Mouse (Mus musculus) brain, embryonic 14.5 days (tissue): Measurements from ENCODE around the gene Arl1.

Source experiments
- CTCF ChIP-seq: fragments of 200-500 bp; IDR thresholded peaks from 2 replicates; pipeline ENCODE4 v1.5.1; 2012; ENCODE audit warnings: inconsistent platforms, mild to moderate bottlenecking, moderate library complexity, borderline replicate concordance; ENCODE audit not compliant: insufficient read depth, insufficient read length; ENCODE audit errors: extremely low read depth
- POLR2A ChIP-seq: fragments of 200-500 bp; IDR thresholded peaks from 2 replicates; pipeline ENCODE4 v1.6.1; 2012; ENCODE audit warnings: mild to moderate bottlenecking, inconsistent platforms, borderline replicate concordance; ENCODE audit not compliant: poor library complexity, insufficient read depth, insufficient read length, severe bottlenecking; ENCODE audit errors: extremely low read depth

DNA sequence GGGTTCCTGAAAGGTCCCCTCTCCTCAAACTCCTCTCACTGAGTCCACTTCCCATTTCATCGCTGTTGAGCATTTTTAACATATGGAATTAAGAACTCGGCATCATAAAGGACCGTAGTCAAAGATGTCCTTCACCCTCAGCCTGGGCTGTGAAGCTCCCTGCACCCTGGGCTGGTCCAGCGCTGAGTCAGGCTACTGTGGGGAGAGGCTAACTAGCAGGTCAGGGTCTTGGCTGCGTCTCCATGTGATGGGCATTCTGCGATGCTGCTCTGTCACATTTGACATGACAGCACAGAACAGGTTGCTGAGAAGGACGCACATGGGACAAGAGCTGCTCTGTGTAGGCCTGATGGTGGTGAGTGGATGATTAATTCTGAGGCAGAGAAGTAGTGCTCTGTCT, 39.0 kb downstream of the Arl1 start:
- TF ChIP-seq CTCF (no peak), POLR2A (no peak)
